Comparison of ENCODE assay signal across 10 mouse cellular contexts in genomic region chr7:58686573-58686972, GRCm38 (mm10). TPM values are rescaled to one million over a fixed set of nuclear protein-coding genes. Genes with fewer than 3 reads are reported as not detected.
A peak's percentile ranks its signal among the peaks of the same experiment; 100 is the strongest.
DNase-seq lines count a peak whose midpoint lies in the region; ATAC-seq and TF ChIP-seq lines count a peak whose summit lies in the region.
"Had no signal": no experiment of that assay in that cellular context is flagged by ENCODE, and none has a peak within 500 bp of the region (broad histone marks: within the 10 kb centered on the region; RNA-seq: fewer than 3 reads in every experiment).

No protein-coding gene starts in this region.

- TF ChIP-seq POLR2A in heart, adult 2 months (IDR thresholded peaks at IDR 0.05; ENCODE audit: insufficient read depth, low read depth, low read length): no peak

- peak; percentile 94 for ATAC-seq in activated CD4-positive, CD25-positive, alpha-beta regulatory T cell, adult 4 months
- ATAC-seq in liver, postnatal 0 days: peak; percentile 75
- peak; percentile 99 for ATAC-seq in monocyte, adult 5-6 weeks (replicated peaks; ENCODE audit: insufficient number of reproducible peaks, low FRiP score, low TSS enrichment, poor library complexity, severe bottlenecking)

- no peaks in the 10 kb centered on the region for H3K79me2 ChIP-seq in heart, adult 2 months (replicated peaks; ENCODE audit: control insufficient read depth, insufficient read depth, low read length)

- no peak overlapping the region for H3K4me3 ChIP-seq in heart, adult 2 months
- H3K4me3 ChIP-seq in liver, postnatal 0 days (ENCODE audit: low read depth, low read length): no peak overlapping the region

- WGBS in heart, adult 2 months: 56% methylated on average over 5 of the region's 5 CpGs
- WGBS in liver, postnatal 0 days (ENCODE audit: insufficient replicate concordance): 37% methylated on average over 5 of the region's 5 CpGs

- no peak for TF ChIP-seq EP300 in heart, adult 2 months (IDR thresholded peaks at IDR 0.05; ENCODE audit: insufficient read depth, low read depth, low read length)
- TF ChIP-seq EP300 in liver, postnatal 0 days (IDR thresholded peaks at IDR 0.05; ENCODE audit: low read depth): no peak

- H3K4me2 ChIP-seq in liver, postnatal 0 days (ENCODE audit: low read depth, low read length): no peak overlapping the region
- H3K4me2 ChIP-seq: heart, embryonic 11.5 days; midbrain, embryonic 11.5 days had no signal

- H3K9me3 ChIP-seq in liver, postnatal 0 days (ENCODE audit: low read length): no peaks in the 10 kb centered on the region

- H3K4me1 ChIP-seq in heart, adult 2 months (ENCODE audit: control insufficient read depth, insufficient read depth, low read length): no peaks in the 10 kb centered on the region
- H3K4me1 ChIP-seq in liver, postnatal 0 days (ENCODE audit: insufficient read depth): peaks cover 7% of the 10 kb centered on the region; the same call in 1 of the 2 replicates

- no peak overlapping the region for H3K27ac ChIP-seq in heart, adult 2 months
- no peak overlapping the region for H3K27ac ChIP-seq in liver, postnatal 0 days (ENCODE audit: low read depth)

- DNase-seq in heart, adult 11 months: peak; percentile 90
- DNase-seq in heart, adult 2 months: no peak
- DNase-seq in liver, postnatal 0 days: peak; percentile 62
- DNase-seq in urinary bladder, adult 2 months (ENCODE audit: low spot score): no peak
- no peak for DNase-seq in cerebellum, adult 11-12 months
- DNase-seq in adrenal gland, adult 2 months: no peak

- no peak for TF ChIP-seq CTCF in heart, adult 2 months (IDR thresholded peaks at IDR 0.05)
- TF ChIP-seq CTCF in liver, postnatal 0 days (IDR thresholded peaks at IDR 0.05; ENCODE audit: low read depth): no peak

- H3K27me3 ChIP-seq in heart, adult 2 months (ENCODE audit: control insufficient read depth, insufficient read depth, low read length): no peaks in the 10 kb centered on the region
- no peaks in the 10 kb centered on the region for H3K27me3 ChIP-seq in liver, postnatal 0 days (ENCODE audit: insufficient read depth, low read length)

- H3K9ac ChIP-seq in heart, adult 2 months (ENCODE audit: low read depth, low read length): no peak overlapping the region
- no peak overlapping the region for H3K9ac ChIP-seq in liver, postnatal 0 days (replicated peaks)

- intact Hi-C loops in heart, adult 2 months (cut with DNase I): no loop called here

- no peaks in the 10 kb centered on the region for H3K36me3 ChIP-seq in heart, adult 2 months (ENCODE audit: control insufficient read depth, insufficient read depth, low read length)
- no peaks in the 10 kb centered on the region for H3K36me3 ChIP-seq in liver, postnatal 0 days (replicated peaks; ENCODE audit: insufficient read depth, low read length)

RNA-seq across cellular contexts. Expression of gene Atp10a, which starts 30.6 kb away (rescaled TPM):
- 1 to 10 TPM; 1.3 to 1.5 TPM for total RNA-seq in heart, adult 2 months (2021)
- polyA plus RNA-seq in heart, adult 2 months (2012; rRNA removed): 1.8 and 2.4 TPM in 2 replicates
- polyA plus RNA-seq in activated CD4-positive, CD25-positive, alpha-beta regulatory T cell, adult 4 months (2017; shearing (Covaris generic)): 1 to 10 TPM; 5.4 to 5.6 TPM
- 0.20 and 0.25 TPM in 2 replicates for polyA plus RNA-seq in liver, postnatal 0 days (2015; fragmentation: Nextera tagmentation; extraction: Ambion mirVana)
- total RNA-seq in monocyte, adult 5-6 weeks (2017): 5.0 to 11.1 TPM (median 5.7 TPM) in 3 replicates
- 11.1 TPM in 2 replicates for polyA plus RNA-seq in urinary bladder, adult 2 months (2012; rRNA removed)
- total RNA-seq in adrenal gland, adult 2 months (2021): 10 to 100 TPM; 65.4 to 83.7 TPM
- polyA plus RNA-seq in adrenal gland, adult 2 months (2012; rRNA removed): 29.5 and 35.2 TPM in 2 replicates

Comparison
In these comparisons a context has a peak if more than half of its experiments do, and no peak if none do; other contexts are left out.
1. DNase-seq: peak in heart, adult 11 months (single experiment) and liver, postnatal 0 days (single experiment); none in heart, adult 2 months (0 of 2), urinary bladder, adult 2 months (single experiment), cerebellum, adult 11-12 months (single experiment) and adrenal gland, adult 2 months (single experiment).
2. Peak in every context shown above with its lines, with median percentiles within 50 percentile points of each other: ATAC-seq.